Mouse (Mus musculus) forelimb bud, embryonic 11.5 days (tissue): ENCODE results near the gene Napsa.
A peak's percentile ranks its signal among the peaks of the same experiment; 100 is the strongest.

ENCODE experiments used
- DNase-seq: peaks from one replicate; pipeline ENCODE4 v3.0.0-alpha.2; 2012; ENCODE audit warnings: low read depth, low spot score

Gene Napsa

GRCm38 (mm10) chr7:44538756-44539624 is 33.2 kb upstream of the Napsa start:
- no peak for DNase-seq

DNA sequence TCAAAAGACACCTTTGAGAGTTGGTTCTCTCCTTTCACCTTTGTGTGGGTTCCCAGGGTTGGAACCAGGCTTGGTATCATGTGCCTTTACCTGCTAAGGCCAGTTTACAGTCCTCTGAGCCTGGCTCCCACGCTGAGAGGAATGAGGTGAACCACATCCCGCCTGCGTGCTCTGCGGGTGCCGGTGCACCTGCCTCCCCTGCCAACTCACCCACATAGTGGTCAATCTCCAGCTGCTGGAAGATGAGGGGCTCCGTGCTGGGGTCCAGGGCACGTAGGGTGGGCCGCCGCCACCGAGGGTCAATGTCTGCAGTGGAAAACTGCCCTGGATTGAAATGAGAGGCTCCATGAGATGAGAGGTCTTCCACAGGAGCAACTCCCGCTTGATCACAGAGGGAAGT is 29.6 kb upstream of the Napsa start:
- no peak for DNase-seq

- no peak for DNase-seq
Observed at GRCm38 (mm10) chr7:44543071-44543470, 29.1 kb upstream of the Napsa start.

GRCm38 (mm10) chr7:44546274-44546673 is 25.9 kb upstream of the Napsa start:
- no peak for DNase-seq

GRCm38 (mm10) chr7:44547041-44547440 is 25.1 kb upstream of the Napsa start:
- no peak for DNase-seq

- DNase-seq: no peak
Observed at GRCm38 (mm10) chr7:44547725-44548124, 24.5 kb upstream of the Napsa start.

- peak; percentile 99 for DNase-seq
Observed at GRCm38 (mm10) chr7:44548497-44549087, 23.6 kb upstream of the Napsa start, which contains the start of gene Pold1. TSS of gene Pold1 (minus strand) at chr7:44548849.

GRCm38 (mm10) chr7:44549621-44550408 is 22.4 kb upstream of the Napsa start:
- no peak for DNase-seq

DNA sequence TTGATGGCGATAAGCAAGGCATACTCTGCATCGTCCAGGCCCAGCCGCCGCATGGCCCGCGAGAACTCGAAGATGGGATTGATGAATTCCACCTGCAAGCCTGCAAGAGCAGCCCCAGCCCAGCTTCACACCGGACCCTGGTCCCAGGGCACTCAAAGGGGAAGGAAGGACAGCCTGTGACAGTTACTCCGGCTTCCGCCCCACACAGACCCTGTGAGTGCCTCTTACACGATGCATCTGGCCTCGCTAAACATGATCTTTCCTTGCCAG is 21.8 kb upstream of the Napsa start:
- no peak for DNase-seq

DNA sequence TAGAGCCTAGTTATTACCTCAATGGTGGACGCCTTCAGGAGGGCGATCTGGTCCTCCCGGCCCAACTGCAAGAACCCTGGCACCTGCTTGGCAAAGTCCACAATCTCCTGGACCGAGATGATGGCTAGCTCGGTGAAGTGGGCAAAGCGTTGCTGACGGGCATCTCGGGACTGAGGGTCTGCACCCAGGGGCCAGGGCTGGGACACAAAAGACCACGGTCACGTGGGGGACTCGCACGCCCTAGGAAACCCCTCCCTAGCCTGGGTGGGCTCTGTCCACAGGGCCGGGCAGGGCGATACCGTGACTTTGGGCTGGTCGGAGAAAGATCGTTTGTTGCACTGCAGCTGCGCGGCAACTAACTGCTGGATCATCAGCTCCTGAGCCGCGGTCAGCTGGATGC is 20.9 kb upstream of the Napsa start:
- no peak for DNase-seq

DNA sequence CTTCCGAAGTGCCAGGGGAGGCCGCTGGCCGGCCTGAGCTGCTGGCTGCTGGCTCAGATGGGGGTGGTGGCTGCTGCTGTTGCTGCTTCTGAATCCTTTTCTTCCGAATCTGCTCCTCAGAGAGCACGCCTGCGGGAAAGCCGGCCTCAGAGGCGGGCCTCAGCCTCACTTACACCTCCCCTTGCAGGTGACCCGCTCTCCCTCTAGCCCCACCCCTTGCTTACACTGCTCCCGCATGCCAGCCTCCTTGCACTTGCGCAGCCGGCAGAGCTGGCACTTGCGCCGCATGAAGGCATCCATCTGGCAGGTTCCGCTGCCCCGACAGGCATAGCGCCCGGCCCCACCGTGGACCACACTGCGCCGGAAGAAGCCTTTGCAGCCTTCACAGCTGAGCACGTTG is 20.4 kb upstream of the Napsa start:
- DNase-seq: no peak

DNA sequence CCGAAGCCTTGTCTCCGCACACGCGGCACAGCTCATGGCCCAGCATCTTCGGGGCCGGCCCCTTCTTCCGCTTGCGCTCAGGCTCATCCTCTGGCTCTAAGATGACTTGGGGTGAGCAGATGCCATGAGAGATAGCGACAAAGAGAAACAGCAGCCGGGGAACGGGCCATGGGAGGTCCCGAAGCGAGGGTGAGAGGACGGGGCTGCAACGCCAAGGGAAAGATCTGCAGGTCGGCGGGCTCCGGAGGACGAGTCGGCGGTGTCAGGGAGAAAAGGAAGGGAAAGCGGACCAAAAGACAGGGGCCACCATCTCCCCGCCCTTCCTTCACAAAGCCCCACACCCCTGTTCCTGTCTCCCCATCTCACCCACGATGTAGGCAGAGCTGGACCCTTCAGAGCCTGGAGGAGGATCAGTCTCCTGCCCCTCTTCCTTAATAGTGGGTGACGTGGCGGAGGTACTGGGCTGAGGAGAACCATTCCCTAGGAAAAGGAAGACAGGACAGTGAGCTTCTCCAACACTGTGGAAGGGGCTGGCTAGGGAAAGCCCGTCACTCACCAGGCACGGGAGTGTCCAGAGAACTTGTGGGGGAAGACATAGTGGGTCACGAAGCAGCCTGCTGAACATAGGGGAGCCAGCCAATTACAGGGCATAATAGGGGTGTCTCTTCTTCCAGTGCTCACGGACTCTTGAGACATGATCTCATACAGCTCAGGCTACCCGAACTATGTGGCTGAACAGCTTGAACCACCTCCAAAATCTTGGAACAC is 19.9 kb upstream of the Napsa start:
- DNase-seq: no peak

DNA sequence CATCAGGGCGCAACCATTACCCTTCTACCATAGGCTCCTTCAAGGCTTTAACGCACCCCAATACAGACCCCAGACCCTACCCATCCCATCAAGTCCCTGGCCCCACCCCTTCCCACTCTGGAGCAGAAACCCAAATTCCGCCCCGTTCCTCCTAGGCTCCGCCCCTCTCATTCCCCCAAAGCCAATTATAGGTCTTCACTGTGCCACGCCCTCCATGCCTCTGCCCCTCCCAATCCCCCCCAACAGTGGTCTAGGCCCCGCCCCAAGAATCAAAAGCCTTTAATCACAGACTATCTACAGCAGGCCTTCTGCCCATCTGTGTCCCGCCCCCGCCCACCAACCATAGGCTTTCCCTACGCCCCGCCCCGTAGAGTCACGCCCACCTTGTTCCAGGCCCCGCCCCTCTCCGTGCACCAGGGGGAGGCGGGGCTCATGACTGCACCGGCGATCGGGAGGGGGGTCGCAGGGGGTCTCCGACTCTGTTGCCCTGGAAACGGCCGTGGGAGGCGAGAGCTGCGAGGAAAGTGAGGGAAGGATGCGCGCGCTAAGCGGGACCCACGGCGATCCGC is 18.9 kb upstream of the Napsa start:
- DNase-seq: peak; percentile 87

DNA sequence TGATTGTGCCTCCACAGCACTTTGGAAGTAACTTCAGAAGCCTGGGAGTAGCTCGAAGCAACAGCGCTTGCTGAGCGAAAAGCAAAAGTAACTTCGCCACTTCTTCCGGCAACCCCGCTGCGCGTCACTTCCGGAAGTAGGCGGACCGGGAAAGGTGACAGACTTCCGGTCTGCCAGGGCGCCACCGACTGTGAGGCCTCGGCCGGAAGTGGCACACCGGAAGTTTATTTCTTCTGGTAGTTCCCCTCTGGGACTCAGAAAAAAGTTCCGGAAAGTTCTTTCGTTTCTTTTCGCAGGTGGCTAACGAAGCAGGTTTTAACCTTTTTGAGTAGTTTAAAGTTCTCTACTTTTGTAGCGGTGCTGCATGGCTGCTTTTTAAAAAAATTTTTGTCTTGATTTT is 18.4 kb upstream of the Napsa start, which contains the start of gene Nr1h2:
Gene Nr1h2, minus strand, starts transcription at position 126 of the 400 bp plus-strand sequence.
- DNase-seq: peak; percentile 96

DNA sequence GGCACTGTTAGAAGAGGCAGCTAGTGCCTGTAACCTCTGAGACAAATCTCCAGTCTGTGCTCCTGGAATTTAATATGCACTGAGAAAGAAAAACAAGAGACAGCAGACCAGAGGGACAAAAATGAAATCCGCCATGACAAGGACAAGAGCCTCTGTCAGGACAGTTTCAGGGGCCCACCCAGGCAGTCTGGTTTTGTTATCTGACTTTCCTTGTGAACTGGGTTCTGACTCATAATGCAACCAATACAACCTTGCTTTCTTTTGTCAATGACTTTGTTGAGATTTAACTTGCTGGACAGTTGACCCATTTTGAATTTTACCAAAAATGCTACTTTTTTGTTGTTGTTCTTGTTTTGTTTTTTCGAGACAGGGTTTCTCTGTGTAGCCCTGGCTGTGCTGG is 14.6 kb upstream of the Napsa start:
- DNase-seq: no peak

DNA sequence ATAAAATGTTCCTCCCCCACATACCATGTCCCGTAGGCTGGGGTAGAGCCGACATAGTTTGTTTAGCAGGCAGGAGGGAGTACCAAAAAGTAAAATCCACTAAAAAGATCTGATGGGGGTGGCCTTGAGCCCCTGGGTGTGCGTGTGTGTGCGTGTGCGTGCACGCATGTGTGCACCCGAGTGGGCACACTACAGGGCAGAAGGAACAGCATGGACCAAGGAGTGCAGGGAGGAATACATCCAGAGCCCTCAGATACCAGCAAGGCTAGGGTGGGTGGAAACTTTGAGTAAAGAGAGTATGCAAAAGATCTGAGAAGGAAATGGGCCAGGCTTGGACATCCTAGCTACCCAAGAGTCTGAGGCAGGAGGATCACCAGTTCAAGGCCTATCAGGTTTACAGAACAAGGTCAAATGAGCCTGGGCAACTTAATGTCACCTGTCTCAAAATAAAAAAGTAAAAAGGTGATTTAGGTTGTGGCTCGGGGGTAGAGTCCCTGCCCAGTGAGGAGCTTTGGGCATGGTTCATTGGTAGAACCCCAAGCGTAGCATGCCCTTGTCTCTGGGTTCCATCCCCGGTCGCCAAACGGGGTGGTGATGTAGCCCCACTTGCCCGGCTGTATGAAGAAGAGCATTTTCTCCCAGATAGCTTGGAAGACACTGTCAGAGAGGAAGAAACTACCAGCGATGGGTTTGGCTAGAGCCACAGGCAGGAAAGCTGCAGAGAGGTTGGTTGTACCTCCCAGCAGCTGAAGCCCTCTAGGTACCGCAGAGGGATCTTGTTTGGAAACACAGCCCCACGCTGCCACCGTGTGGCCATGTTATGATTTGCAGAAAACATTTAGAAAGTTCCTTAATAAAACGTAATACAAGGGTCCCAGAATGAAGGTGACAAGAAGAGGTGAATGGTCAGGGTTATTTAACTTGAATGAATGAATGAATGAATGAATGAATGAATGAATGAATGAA is 11.5 kb upstream of the Napsa start:
- peak; percentile 89 for DNase-seq

GRCm38 (mm10) chr7:44563284-44563683 is 8.9 kb upstream of the Napsa start:
- DNase-seq: no peak

DNA sequence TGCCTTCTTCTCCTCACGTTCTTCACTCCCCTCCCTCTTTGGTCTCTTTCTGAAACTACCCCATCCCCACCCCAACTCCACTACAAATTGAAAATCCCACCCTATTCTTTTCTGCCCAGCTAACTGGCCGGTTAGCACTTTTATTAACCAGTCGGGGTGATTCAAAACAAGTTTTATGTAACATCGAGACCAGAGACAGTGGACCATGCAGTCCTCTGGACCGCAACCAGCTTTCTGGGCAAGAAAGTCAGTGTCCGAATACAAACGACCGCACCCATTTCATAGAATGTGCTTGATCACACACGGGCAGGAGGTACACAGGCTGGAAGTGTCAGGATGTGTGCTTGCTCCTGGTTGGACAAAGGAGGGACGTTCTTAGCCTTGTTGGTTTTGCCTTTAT is 7.7 kb upstream of the Napsa start:
- no peak for DNase-seq

DNA sequence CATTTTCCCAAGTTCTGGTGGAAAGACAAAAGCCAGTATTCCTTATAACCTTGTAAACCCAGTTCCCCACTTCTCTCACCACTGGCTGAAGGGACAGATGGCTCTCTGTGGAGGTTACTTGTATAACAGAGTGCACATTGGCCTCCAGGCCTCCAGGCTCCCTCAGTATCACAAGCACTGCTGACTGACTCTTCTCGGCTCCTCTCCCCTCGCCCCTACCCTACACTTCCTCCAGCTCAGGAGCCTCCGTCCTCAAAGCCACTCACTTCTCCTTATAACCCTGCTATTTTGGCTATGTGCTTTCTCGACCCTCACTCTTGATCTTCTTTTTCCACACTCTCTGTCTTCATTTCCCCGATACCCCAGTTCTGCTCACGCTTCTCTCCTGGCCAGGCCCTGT is 6.8 kb upstream of the Napsa start:
- DNase-seq: no peak

- no peak for DNase-seq
Observed at GRCm38 (mm10) chr7:44568803-44569202, 3.4 kb upstream of the Napsa start.
